Mouse (Mus musculus) gastrocnemius, postnatal 25 days (tissue): Measurements from ENCODE around the gene Tnrc6a. TPM values are rescaled to one million over a fixed set of nuclear protein-coding genes. Genes with fewer than 3 reads are reported as not detected.
A peak's percentile ranks its signal among the peaks of the same experiment; 100 is the strongest.
"Not testable (repeated sequence)": the region's sequence is repeated elsewhere in the genome, so short reads cannot be mapped to it uniquely, and the experiment has no call there.

ENCODE experiments used
- DNase-seq: peaks from one replicate; pipeline ENCODE4 v3.0.0; 2022
- long read RNA-seq, 2 experiments: library from polyadenylated mRNA; stranded (forward); transcript quantifications; one replicate each; pipeline ENCODE4 v2.0.0; 2021
- total RNA-seq, 2 experiments: library from RNA; stranded (reverse); gene quantifications; 1 replicate in 1 of 2; 2 replicates in 1 of 2; pipeline ENCODE4 v1.2.3; 2021

Tnrc6a gene
- 10 to 100 TPM; 18.9 to 20.4 TPM for total RNA-seq
- long read RNA-seq, experiment 1, partial matches to known transcripts: 1 of 4 reads
- long read RNA-seq, experiment 1, other reads (novel, unspliced or antisense): 3 of 4 reads
- long read RNA-seq, experiment 2, full-length matches to known transcripts: 1 of 5 reads
- long read RNA-seq, experiment 2, partial matches to known transcripts: 3 of 5 reads
- long read RNA-seq, experiment 2, other reads (novel, unspliced or antisense): 1 of 5 reads

GRCm38 (mm10) chr7:123123665-123124298 lies at the start of gene Tnrc6a:
Gene Tnrc6a, plus strand, starts transcription at chr7:123123885.
- peak; percentile 94 for DNase-seq

GRCm38 (mm10) chr7:123082236-123082635 lies 41.4 kb upstream of the Tnrc6a start:
- DNase-seq: no peak

GRCm38 (mm10) chr7:123083441-123084123 lies 40.1 kb upstream of the Tnrc6a start:
- no peak for DNase-seq

- DNase-seq: peak; percentile 20
Measured at GRCm38 (mm10) chr7:123084180-123084691, 39.4 kb upstream of the Tnrc6a start.

- DNase-seq: no peak
Measured at GRCm38 (mm10) chr7:123084708-123085107, 39.0 kb upstream of the Tnrc6a start.

- no peak for DNase-seq
Measured at GRCm38 (mm10) chr7:123088920-123089319, 34.8 kb upstream of the Tnrc6a start.

GRCm38 (mm10) chr7:123096344-123097120 lies 27.2 kb upstream of the Tnrc6a start:
- DNase-seq: no peak

- peak; percentile 78 for DNase-seq
Measured at GRCm38 (mm10) chr7:123097891-123098750, 25.6 kb upstream of the Tnrc6a start.

GRCm38 (mm10) chr7:123101295-123101694 lies 22.4 kb upstream of the Tnrc6a start:
- DNase-seq: no peak

- not testable (repeated sequence) for DNase-seq
Measured at GRCm38 (mm10) chr7:123105381-123105780, 18.3 kb upstream of the Tnrc6a start.

GRCm38 (mm10) chr7:123105906-123106305 lies 17.8 kb upstream of the Tnrc6a start:
- DNase-seq: no peak

GRCm38 (mm10) chr7:123106326-123106725 lies 17.4 kb upstream of the Tnrc6a start:
- DNase-seq: no peak

- DNase-seq: no peak
Measured at GRCm38 (mm10) chr7:123108058-123109055, 15.3 kb upstream of the Tnrc6a start.

GRCm38 (mm10) chr7:123109361-123110000 lies 14.2 kb upstream of the Tnrc6a start:
- no peak for DNase-seq

GRCm38 (mm10) chr7:123110135-123110534 lies 13.6 kb upstream of the Tnrc6a start:
- DNase-seq: peak; percentile 53

GRCm38 (mm10) chr7:123113590-123113989 lies 10.1 kb upstream of the Tnrc6a start:
- DNase-seq: no peak

GRCm38 (mm10) chr7:123116799-123117198 lies 6.9 kb upstream of the Tnrc6a start:
- no peak for DNase-seq

- no peak for DNase-seq
Measured at GRCm38 (mm10) chr7:123117209-123117608, 6.5 kb upstream of the Tnrc6a start.

- DNase-seq: no peak
Measured at GRCm38 (mm10) chr7:123120516-123120915, 3.2 kb upstream of the Tnrc6a start.
